Mouse (Mus musculus) forebrain, embryonic 10.5 days (tissue): Measurements from ENCODE around the gene Gabrb1. TPM values are rescaled to one million over a fixed set of nuclear protein-coding genes. Genes with fewer than 3 reads are reported as not detected.
"Not testable (repeated sequence)": the region's sequence is repeated elsewhere in the genome, so short reads cannot be mapped to it uniquely, and the experiment has no call there.

ENCODE experiments used
- DNase-seq: peaks from one replicate; pipeline ENCODE4 v3.0.0-alpha.2; 2017; ENCODE audit warnings: low spot score; ENCODE audit errors: extremely low spot score
- H3K27ac ChIP-seq: fragments of 300-500 bp; sonication (generic); 2 replicates; pipeline ENCODE4 v1.5.1; 2016; ENCODE audit warnings: mild to moderate bottlenecking
- H3K27me3 ChIP-seq: fragments of 300-500 bp; sonication (generic); 2 replicates; pipeline ENCODE4 v1.6.1; 2016; ENCODE audit warnings: mild to moderate bottlenecking; ENCODE audit not compliant: poor library complexity, severe bottlenecking
- H3K36me3 ChIP-seq: fragments of 300-500 bp; sonication (generic); replicated peaks from 2 replicates; pipeline ENCODE4 v1.6.1; 2016; ENCODE audit warnings: mild to moderate bottlenecking, moderate library complexity
- H3K4me1 ChIP-seq: fragments of 300-500 bp; sonication (generic); 2 replicates; pipeline ENCODE4 v1.6.1; 2016
- H3K4me3 ChIP-seq: fragments of 300-500 bp; sonication (generic); 2 replicates; pipeline ENCODE4 v1.5.1; 2016; ENCODE audit warnings: mild to moderate bottlenecking, moderate library complexity
- H3K9me3 ChIP-seq: fragments of 300-500 bp; sonication (generic); 2 replicates; pipeline ENCODE4 v1.6.1; 2016; ENCODE audit warnings: mild to moderate bottlenecking, moderate library complexity
- WGBS: fragments of 180-500 bp; shearing (Covaris S2); methylation state at CpG from one replicate; pipeline ENCODE4 v1.1.7; 2016; 5-methylcytosine and 5-hydroxymethylcytosine counted together
- polyA plus RNA-seq: library from polyadenylated mRNA; unstranded; fragments of >200 nt; fragmentation: Nextera tagmentation; extraction: Ambion mirVana; gene quantifications from 2 replicates; pipeline ENCODE4 v1.2.1, GENCODE M21; 2016

The Gabrb1 gene
- polyA plus RNA-seq, 1 experiment from 2014 or later, result 0.25 TPM

DNA sequence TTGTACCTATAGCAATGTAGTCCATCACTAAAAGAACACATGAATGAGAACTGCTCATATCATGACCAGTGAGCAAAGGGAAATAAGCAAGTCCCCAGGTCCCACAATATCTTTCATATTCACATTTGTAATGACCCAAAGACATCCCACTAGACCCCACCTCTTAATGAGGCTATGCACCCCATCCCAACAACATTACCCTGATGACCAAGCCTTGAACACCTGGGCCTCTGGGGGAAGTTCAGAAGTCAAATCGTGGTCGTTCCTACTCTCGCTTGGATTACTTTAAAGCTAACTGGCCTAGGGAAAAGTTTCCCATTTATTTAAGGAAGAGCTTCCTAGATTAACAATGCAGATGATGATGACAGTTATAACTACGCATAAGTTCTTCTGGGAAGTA lies 318.2 kb downstream of the Gabrb1 start:
- no peaks in the 10 kb centered on the region for H3K9me3 ChIP-seq
- H3K36me3 ChIP-seq, result no peaks in the 10 kb centered on the region
- H3K27me3 ChIP-seq, result no peaks in the 10 kb centered on the region
- H3K4me1 ChIP-seq, result no peaks in the 10 kb centered on the region
- no peak overlapping the region for H3K27ac ChIP-seq
- no peak for DNase-seq
- H3K4me3 ChIP-seq, result no peak overlapping the region
- WGBS, result 91% methylated on average over 4 of the region's 4 CpGs

DNA sequence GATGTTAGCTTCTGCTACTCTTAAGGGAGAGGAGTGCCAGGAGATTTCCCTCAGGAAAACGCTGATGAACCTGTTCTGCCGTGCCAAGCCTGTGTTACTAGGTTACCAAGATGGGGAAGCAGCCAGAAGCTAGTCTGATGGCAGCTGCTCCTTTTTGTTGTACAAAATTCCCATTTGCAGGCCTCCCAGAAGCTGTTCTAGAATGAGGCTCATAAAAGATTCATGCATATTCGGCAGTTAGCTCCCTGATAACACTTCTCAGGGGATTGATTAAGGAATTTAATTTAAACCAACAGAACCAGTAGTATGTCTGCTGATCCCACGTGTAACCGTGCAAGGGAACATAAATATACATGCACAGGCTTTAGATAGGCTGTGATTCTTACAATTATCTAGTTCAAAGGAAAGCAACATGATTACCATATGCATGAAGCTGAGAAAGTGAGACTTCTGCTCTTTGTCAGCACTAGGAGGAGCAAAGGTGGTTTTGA lies 318.7 kb downstream of the Gabrb1 start:
- no peak overlapping the region for H3K27ac ChIP-seq
- no peak for DNase-seq
- no peaks in the 10 kb centered on the region for H3K9me3 ChIP-seq
- H3K4me1 ChIP-seq, result no peaks in the 10 kb centered on the region
- no peaks in the 10 kb centered on the region for H3K27me3 ChIP-seq
- no peaks in the 10 kb centered on the region for H3K36me3 ChIP-seq
- no peak overlapping the region for H3K4me3 ChIP-seq
- WGBS, result 74% methylated on average over 5 of the region's 5 CpGs

DNA sequence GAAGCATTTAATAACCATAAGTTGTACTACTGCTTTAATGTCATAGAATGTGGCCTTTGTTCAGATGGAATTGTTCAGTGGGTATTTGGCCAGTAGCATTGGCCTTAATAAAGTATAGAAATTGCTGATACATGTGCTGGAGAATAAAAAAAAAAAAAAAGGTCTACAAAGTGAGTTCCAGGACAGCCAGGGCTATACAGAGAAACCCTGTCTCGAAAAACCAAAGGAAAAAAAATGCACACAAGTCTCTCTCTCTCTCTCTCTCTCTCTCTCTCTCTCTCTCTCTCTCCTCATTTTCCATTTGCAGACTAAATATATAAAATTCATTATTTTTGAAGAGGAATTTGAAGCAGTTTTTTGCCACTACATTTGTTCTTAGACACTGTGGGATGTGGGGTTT lies 328.6 kb downstream of the Gabrb1 start:
- Histone ChIP-seq H3K27ac (no peak overlapping the region), H3K4me3 (no peak overlapping the region), H3K36me3 (no peaks in the 10 kb centered on the region), H3K4me1 (no peaks in the 10 kb centered on the region), H3K27me3 (no peaks in the 10 kb centered on the region), H3K9me3 (no peaks in the 10 kb centered on the region)
- WGBS, result 62% methylated on average over 1 of the region's 1 CpGs
- DNase-seq, result no peak

DNA sequence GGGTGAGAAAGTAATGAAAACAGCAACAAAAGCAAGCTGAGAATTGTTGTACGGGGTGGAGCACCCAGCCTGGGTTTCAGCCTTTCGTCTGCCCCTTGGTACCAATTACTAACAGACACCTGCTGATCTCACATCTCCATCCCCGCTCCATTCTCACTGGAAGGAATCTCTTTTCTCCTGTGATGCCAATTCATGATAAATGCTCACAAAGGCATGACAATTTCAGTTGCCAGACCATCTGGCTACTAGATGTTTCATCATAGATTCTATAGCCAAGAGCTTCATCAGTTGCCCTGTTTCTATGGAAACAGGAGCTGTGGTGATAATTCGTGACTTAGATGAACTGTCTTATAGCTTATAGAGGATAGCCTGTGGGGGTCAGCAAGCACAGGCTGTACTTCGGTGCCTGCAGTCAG lies 329.1 kb downstream of the Gabrb1 start:
- H3K9me3 ChIP-seq, result no peaks in the 10 kb centered on the region
- H3K4me1 ChIP-seq, result no peaks in the 10 kb centered on the region
- H3K27me3 ChIP-seq, result no peaks in the 10 kb centered on the region
- WGBS, result 70% methylated on average over 5 of the region's 5 CpGs
- no peaks in the 10 kb centered on the region for H3K36me3 ChIP-seq
- no peak for DNase-seq
- no peak overlapping the region for H3K4me3 ChIP-seq
- no peak overlapping the region for H3K27ac ChIP-seq

DNA sequence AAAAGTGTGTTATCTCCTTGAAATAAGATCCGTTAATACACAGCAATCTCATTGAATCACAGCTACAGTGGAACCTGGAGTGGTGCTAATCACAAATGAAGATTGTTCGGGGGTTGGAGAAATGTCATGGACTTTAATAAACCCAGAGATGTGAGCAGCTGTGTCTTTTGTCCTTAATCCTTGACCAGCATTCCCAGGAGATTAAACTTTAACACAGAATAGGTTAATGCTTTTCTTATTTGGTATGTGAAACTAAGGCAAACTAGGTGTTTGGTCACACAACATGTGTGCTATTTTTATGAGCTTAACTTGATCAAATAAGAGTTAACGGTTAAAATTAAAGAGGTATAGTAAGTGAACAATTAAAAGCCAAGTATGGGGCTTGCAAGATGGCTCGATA lies 341.6 kb downstream of the Gabrb1 start:
- Histone ChIP-seq H3K27me3 (no peaks in the 10 kb centered on the region), H3K4me3 (no peak overlapping the region), H3K9me3 (no peaks in the 10 kb centered on the region), H3K4me1 (no peaks in the 10 kb centered on the region), H3K27ac (no peak overlapping the region), H3K36me3 (no peaks in the 10 kb centered on the region)
- WGBS, result 86% methylated on average over 4 of the region's 4 CpGs
- DNase-seq, result no peak

DNA sequence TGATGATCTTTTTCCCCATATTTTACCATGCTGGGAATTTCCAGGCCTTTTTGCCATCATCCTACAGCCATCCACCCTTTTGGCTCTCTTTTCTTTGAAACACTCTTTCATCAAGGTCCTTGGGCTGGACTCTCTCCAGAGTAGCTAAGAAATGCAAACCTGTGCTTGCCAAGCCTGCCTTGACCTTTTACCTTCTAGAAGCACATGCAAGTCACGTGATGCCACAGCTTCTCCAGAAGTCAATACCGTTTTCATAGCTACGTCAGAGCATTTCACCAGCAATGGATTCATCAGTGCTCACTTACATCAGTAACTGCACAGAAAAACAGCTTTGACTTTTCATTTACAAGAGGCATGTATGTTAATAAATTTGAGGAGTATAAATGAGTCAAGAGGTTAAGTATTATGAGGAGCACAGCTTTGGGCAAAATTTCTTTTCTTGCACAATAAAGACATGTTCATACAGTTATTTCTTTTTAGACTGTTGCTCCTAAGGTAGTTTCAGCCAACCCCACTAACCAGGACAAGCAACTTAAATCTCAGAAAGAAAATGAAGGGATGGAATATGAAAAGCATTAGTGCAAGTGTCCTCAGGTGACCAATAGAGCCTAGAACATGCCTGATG lies 346.0 kb downstream of the Gabrb1 start:
- WGBS, result 83% methylated on average over 3 of the region's 3 CpGs
- DNase-seq, result no peak
- Histone ChIP-seq H3K4me1 (no peaks in the 10 kb centered on the region), H3K27me3 (no peaks in the 10 kb centered on the region), H3K36me3 (no peaks in the 10 kb centered on the region), H3K4me3 (no peak overlapping the region), H3K27ac (no peak overlapping the region), H3K9me3 (no peaks in the 10 kb centered on the region)

DNA sequence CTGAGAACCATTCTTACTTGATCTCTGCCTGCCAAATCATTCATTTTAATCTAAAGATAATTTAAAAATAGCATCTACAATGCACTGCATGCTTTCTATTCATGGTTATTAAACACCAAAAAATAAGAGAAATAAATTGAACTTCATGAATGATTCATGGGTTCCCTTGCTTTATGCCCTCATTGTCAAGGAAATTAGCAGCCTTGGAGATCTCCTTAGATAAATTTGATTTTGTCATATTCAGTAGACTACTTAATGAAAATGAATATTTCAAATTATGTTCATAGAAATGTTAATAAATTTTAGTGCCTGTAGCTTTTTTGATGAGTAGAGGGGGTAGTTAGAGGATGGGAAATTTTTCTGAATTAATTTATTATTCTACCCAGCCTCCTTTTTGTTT lies 379.0 kb downstream of the Gabrb1 start:
- H3K9me3 ChIP-seq, result no peaks in the 10 kb centered on the region
- DNase-seq, result no peak
- no peak overlapping the region for H3K4me3 ChIP-seq
- no peaks in the 10 kb centered on the region for H3K36me3 ChIP-seq
- no peaks in the 10 kb centered on the region for H3K27me3 ChIP-seq
- H3K4me1 ChIP-seq, result no peaks in the 10 kb centered on the region
- no peak overlapping the region for H3K27ac ChIP-seq

DNA sequence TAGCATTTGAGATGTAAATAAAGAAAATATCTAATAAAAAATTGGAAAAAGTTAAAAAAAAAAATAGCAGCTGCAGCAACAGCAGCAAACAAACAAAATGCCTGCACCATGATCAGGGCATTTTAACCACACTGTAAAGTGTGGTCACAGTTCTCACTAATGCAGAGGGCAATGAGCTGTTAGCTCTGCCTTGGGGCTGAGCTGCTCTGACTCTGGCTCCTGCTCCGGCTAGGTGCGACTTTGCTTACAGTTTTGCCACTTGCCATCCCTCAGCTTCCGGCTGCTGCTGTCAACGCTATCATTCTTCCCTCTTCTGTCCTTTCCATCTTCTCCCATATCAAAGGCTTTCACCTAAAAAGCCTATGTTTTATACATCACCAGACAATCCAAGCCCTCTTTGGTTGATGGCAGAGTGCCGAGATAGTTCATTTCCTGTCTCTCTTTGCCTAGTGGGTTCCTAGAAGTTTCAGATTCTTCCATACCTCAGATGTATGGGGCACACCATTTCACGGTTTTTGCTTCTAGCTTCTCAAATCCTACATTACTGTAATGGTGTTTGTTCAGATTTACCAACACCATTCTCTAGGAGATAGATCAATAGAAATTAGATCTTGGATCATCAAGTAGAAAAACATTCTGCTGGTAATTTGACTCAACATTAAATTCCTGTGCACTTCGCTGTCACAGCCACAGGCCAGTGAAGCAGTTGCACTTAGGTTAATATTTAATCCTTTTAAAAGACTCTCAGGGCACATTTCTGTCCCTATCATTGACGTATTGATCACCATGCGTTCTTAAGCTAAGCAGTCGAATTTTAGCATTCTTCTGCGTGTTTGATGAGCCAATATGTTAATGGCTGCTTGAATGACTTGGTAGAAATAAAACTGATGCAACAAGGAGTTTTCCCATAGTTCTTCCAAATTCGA lies 385.6 kb downstream of the Gabrb1 start:
- H3K9me3 ChIP-seq, result no peaks in the 10 kb centered on the region
- DNase-seq, result no peak
- no peak overlapping the region for H3K4me3 ChIP-seq
- H3K36me3 ChIP-seq, result no peaks in the 10 kb centered on the region
- no peaks in the 10 kb centered on the region for H3K27me3 ChIP-seq
- no peak overlapping the region for H3K27ac ChIP-seq
- H3K4me1 ChIP-seq, result no peaks in the 10 kb centered on the region
- 90% methylated on average over 12 of the region's 12 CpGs for WGBS

DNA sequence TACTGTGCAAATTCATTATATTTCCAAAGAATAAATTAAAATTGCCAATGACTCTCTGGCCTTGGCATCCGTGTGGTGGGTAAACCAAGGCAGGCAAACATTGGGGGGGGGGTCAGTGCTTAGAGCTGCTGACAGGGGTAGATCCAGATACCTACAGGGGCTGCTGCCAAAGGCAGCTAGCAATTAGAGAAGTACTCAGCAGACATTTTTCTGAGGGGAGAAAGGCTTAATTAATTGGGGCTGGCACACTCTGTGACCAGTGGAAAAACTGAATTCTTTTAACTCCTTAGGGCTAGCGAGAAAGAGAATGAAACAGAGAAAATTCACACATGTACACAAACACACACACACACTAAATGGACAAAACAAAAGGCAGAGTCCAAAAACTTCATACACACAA lies 388.3 kb downstream of the Gabrb1 start:
- Histone ChIP-seq H3K4me1 (no peaks in the 10 kb centered on the region), H3K4me3 (no peak overlapping the region), H3K9me3 (no peaks in the 10 kb centered on the region), H3K27ac (no peak overlapping the region), H3K27me3 (no peaks in the 10 kb centered on the region), H3K36me3 (no peaks in the 10 kb centered on the region)
- no peak for DNase-seq
- 88% methylated on average over 2 of the region's 2 CpGs for WGBS

DNA sequence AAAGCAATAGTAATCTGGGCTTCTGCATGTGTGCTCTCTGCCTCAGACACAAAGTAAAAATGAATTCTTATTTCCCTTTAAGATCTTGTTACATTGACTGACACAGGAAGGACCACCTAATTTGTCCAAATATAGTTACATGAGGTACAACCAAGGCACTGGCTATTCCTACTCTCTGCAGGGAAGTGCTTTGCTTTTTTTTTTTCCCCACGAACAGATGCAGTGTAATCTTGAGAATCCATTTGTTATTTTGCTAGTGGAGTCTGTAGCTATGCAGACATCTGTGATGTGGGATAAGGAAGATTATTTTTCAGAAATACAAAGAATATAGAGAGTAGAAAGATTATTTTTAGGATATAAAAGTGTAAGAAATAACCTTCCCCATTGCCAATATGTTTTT lies 406.2 kb downstream of the Gabrb1 start:
- DNase-seq, result no peak
- H3K36me3 ChIP-seq, result no peaks in the 10 kb centered on the region
- no peak overlapping the region for H3K4me3 ChIP-seq
- H3K9me3 ChIP-seq, result no peaks in the 10 kb centered on the region
- H3K27me3 ChIP-seq, result no peaks in the 10 kb centered on the region
- WGBS, result 71% methylated on average over 1 of the region's 1 CpGs
- H3K4me1 ChIP-seq, result no peaks in the 10 kb centered on the region
- no peak overlapping the region for H3K27ac ChIP-seq

DNA sequence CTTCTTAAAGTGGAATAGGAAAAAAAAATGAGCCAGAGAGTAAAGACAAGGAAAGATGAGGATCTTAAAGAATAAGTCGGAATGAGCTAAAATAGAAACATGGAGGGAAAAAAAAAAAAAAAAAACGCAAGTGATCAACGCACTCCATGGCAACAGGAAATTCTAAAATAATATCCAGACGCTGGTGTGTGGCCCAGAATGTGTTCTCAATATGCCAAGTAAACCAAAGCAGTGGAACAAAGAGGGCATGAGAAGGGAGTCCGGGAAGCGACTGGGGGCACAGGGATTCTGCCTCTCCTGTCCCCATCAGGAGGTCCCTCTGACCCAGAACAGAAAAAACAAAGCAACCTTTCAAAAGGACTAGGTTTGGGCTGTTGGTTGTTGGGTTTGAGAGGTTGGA lies 410.9 kb downstream of the Gabrb1 start:
- Histone ChIP-seq H3K4me1 (no peaks in the 10 kb centered on the region), H3K4me3 (no peak overlapping the region), H3K27ac (no peak overlapping the region), H3K9me3 (no peaks in the 10 kb centered on the region), H3K27me3 (no peaks in the 10 kb centered on the region), H3K36me3 (no peaks in the 10 kb centered on the region)
- 81% methylated on average over 6 of the region's 6 CpGs for WGBS
- no peak for DNase-seq

DNA sequence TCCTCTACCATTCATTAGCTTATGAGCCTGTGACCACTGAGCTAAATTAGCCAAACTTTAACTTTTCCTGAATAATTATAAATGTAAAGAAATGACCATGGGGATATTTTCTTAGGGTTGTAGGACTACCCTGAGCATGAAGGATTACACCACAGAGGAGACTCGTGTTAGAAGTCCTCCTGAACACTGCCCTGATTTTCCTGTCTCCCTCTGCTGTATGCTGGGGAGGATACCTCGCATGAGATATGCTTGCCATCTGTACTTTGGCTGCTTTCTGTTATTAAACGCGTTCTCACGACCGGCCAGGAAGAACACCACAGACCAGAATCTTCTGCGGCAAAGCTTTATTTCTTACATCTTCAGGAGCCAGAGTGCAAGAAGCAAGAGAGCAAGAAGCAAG lies 411.5 kb downstream of the Gabrb1 start:
- WGBS, result 94% methylated on average over 7 of the region's 7 CpGs
- DNase-seq, H3K27me3 ChIP-seq, H3K36me3 ChIP-seq, H3K4me1 ChIP-seq, H3K4me3 ChIP-seq, H3K27ac ChIP-seq, H3K9me3 ChIP-seq: not testable (repeated sequence)

DNA sequence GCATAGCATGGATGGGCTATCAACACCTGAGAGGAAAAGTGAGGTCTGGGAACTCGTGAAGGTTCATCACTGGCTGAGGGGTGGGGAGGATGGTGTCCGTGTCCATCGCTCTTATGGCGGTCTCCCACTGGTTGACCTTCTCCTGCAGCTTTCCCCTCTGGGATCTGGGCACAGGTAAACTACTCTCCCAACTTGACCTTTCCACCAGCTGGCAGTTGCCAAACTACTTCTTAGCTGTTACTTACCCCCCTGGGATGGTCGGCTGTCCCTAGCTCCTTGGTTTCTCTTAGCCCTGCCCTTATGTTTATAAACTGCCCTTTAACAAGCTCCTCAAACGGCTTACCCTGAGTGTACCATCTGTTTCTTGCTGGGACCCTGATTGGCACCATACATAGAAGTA lies 418.9 kb downstream of the Gabrb1 start:
- 93% methylated on average over 6 of the region's 6 CpGs for WGBS
- no peak overlapping the region for H3K27ac ChIP-seq
- peaks cover 5% of the 10 kb centered on the region; the same call in 1 of the 2 replicates for H3K9me3 ChIP-seq
- no peaks in the 10 kb centered on the region for H3K36me3 ChIP-seq
- no peaks in the 10 kb centered on the region for H3K27me3 ChIP-seq
- DNase-seq, result no peak
- H3K4me3 ChIP-seq, result no peak overlapping the region
- no peaks in the 10 kb centered on the region for H3K4me1 ChIP-seq
